Mouse (Mus musculus) forebrain, embryonic 16.5 days (tissue): ENCODE data around the gene Rorc. TPM values are rescaled to one million over a fixed set of nuclear protein-coding genes. Genes with fewer than 3 reads are reported as not detected.
A peak's percentile ranks its signal among the peaks of the same experiment; 100 is the strongest.

ENCODE experiments used
- ATAC-seq: fragments of 200-750 bp; cut with Nextera tagmentation; 2 replicates; pipeline ENCODE4 v1.8.0; 2017; ENCODE audit warnings: mild to moderate bottlenecking, moderate library complexity
- H3K27ac ChIP-seq: fragments of 300-500 bp; sonication (generic); 2 replicates; pipeline ENCODE4 v1.5.1; 2014; ENCODE audit warnings: low read length, control low read depth
- H3K27me3 ChIP-seq: fragments of 300-500 bp; sonication (generic); replicated peaks from 2 replicates; pipeline ENCODE4 v1.6.1; 2014; ENCODE audit warnings: low read length; ENCODE audit not compliant: control insufficient read depth, insufficient read depth
- H3K36me3 ChIP-seq: fragments of 300-500 bp; sonication (generic); 2 replicates; pipeline ENCODE4 v1.6.1; 2014; ENCODE audit not compliant: control insufficient read depth, insufficient read depth
- H3K4me1 ChIP-seq: fragments of 300-500 bp; sonication (generic); replicated peaks from 2 replicates; pipeline ENCODE4 v1.6.1; 2014; ENCODE audit warnings: low read length; ENCODE audit not compliant: control insufficient read depth, insufficient read depth
- H3K4me2 ChIP-seq: fragments of 300-500 bp; sonication (generic); 2 replicates; pipeline ENCODE4 v1.6.1; 2014; ENCODE audit warnings: mild to moderate bottlenecking, low read length, control low read depth
- H3K4me3 ChIP-seq: fragments of 300-500 bp; sonication (generic); replicated peaks from 2 replicates; pipeline ENCODE4 v1.5.1; 2014; ENCODE audit warnings: mild to moderate bottlenecking, low read length, control low read depth
- H3K9ac ChIP-seq: fragments of 300-500 bp; sonication (generic); replicated peaks from 2 replicates; pipeline ENCODE4 v1.6.1; 2014; ENCODE audit warnings: low read depth, low read length, control low read depth
- H3K9me3 ChIP-seq: fragments of 300-500 bp; sonication (generic); 2 replicates; pipeline ENCODE4 v1.6.1; 2016; ENCODE audit warnings: low read length; ENCODE audit not compliant: control insufficient read depth
- WGBS: fragments of 180-500 bp; shearing (Covaris S2); extraction: QIAGEN DNeasy Blood & Tissue Kit; methylation state at CpG from one replicate; pipeline ENCODE4 v1.1.7; 2014; 5-methylcytosine and 5-hydroxymethylcytosine counted together
- polyA plus RNA-seq: library from polyadenylated mRNA; unstranded; fragments of >200 nt; fragmentation: Nextera tagmentation; extraction: Ambion mirVana; gene quantifications from 2 replicates; pipeline ENCODE4 v1.2.1, GENCODE M21; 2015

Gene Rorc
- polyA plus RNA-seq, 1 experiment from 2014 or later, result 0.54 TPM

DNA sequence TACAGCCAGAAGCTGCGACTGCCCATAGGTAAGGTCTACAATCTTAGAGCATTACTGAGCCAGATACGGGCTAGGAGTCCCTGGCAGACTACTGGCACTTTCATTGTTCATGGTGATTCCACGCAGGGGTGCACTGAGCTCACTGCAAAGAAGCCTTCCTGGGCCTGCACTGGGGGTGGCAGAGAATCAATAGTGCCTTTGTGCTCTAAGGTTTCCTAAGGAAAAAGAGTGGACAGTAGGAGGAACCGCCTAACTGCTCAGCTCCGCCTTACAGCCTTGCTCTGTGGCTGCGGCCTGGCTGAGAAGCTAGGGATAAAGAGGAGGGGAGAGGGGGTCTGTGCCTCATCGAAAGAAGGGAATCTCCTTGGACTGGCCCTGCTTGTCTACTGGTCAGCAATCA lies 10.5 kb upstream of the Rorc start, which contains the start of gene C2cd4d:
Gene C2cd4d, plus strand, starts transcription at position 301 of the 400 bp plus-strand sequence.
- H3K9ac ChIP-seq, result peak within 1 kb of the TSS; percentile 87
- H3K36me3 ChIP-seq, result no peaks in the 10 kb centered on the region
- peaks cover 5% of the 10 kb centered on the region; the same call in 1 of the 2 replicates for H3K4me1 ChIP-seq
- H3K4me3 ChIP-seq, result peak within 1 kb of the TSS; percentile 60
- H3K4me2 ChIP-seq, result peak within 1 kb of the TSS; percentile 83
- 0 out of 2 replicates have a peak, but pooled peaks cover 3% of the 10 kb centered on the region for H3K27me3 ChIP-seq
- H3K9me3 ChIP-seq, result 0 out of 2 replicates have a peak, but pooled peaks cover 3% of the 10 kb centered on the region
- H3K27ac ChIP-seq, result no peak within 1 kb of the TSS
- WGBS, result 32% methylated on average over 7 of the region's 7 CpGs
- ATAC-seq, result no peak

DNA sequence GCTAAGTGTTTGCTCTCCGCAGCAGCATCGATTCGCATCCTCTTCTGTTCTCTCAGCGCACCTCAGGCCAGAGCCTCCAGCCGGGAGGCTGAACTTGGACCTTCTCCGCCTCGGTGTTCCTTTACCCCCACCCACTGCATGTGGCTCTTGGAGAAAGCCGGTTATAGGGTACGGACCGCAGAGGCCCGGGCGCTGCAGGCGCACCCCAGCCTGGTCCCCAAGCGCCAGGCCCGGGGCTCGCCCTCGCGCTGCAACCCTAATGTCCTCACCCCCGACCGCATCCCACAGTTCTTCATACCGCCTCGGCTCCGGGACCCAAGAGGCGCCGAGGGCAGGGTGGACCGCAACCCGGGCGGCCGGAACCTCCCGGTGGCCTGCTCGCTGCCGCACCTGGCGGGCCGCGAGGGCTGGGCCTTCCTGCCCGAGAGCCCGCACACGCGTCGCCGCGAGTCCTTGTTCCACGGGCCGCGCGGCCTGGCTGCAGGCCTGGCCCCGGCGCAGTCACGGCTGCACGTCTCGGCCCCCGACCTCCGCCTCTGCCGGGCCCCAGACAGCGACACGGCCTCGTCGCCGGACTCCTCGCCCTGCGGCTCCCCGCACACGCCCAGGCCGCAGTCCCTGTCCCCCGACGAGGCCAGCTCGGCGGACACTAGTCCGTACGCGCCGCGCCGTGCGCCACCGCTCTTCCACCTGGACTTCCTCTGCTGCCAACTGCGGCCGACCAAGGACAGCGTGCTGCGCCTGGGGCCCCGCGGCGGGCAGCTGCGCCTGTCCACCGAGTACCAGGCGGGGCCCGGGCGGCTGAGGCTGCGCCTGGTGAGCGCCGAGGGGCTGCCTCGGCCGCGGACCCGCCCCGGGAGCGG lies 9.1 kb upstream of the Rorc start:
- Histone ChIP-seq H3K36me3 (no peaks in the 10 kb centered on the region), H3K4me2 (peak overlapping the region; percentile 83)
- WGBS, result 6% methylated on average over 95 of the region's 97 CpGs

DNA sequence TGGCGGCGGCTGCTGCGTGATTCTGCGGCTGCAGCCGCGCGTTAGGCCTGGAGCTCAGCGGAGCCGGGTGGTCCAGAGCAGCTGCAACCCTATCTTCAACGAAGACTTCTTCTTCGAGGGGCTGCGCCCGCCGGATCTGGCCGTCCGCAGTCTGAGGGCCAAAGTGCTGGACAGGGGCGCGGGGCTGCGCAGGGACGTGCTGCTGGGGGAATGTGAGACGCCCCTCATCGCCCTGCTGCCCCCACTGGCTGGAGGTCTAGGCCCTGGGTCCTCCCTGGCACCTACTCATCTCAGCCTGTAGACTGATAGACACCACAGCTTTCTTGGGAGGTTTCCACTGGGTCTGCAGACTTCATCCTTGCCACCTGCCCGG lies 8.5 kb upstream of the Rorc start:
- 2% methylated on average over 23 of the region's 23 CpGs for WGBS
- no peak overlapping the region for H3K27ac ChIP-seq
- peak; percentile 49; the same call in 1 of the 2 replicates for ATAC-seq

More for the DNA sequence above, 9.1 kb upstream of the Rorc start:
- H3K9me3 ChIP-seq, result 0 out of 2 replicates have a peak, but pooled peaks cover 3% of the 10 kb centered on the region
- H3K4me1 ChIP-seq, result peaks cover 5% of the 10 kb centered on the region; the same call in 1 of the 2 replicates
- H3K9ac ChIP-seq, result peak overlapping the region; percentile 87
- H3K27ac ChIP-seq, result no peak overlapping the region
- H3K4me3 ChIP-seq, result peak overlapping the region; percentile 60
- 0 out of 2 replicates have a peak, but pooled peaks cover 3% of the 10 kb centered on the region for H3K27me3 ChIP-seq
- peak; percentile 74 for ATAC-seq

GRCm38 (mm10) chr3:94366761-94367160 lies 5.8 kb upstream of the Rorc start:
- 0 out of 2 replicates have a peak, but pooled peaks cover 3% of the 10 kb centered on the region for H3K9me3 ChIP-seq
- no peak overlapping the region for H3K4me3 ChIP-seq
- ATAC-seq, result peak; percentile 41
- 0 out of 2 replicates have a peak, but pooled peaks cover 3% of the 10 kb centered on the region for H3K27me3 ChIP-seq
- H3K4me1 ChIP-seq, result peaks cover 8% of the 10 kb centered on the region
- H3K27ac ChIP-seq, result no peak overlapping the region
- no peaks in the 10 kb centered on the region for H3K36me3 ChIP-seq
- no peak overlapping the region for H3K4me2 ChIP-seq
- 26% methylated on average over 3 of the region's 3 CpGs for WGBS
- no peak overlapping the region for H3K9ac ChIP-seq

More for the DNA sequence above, 8.5 kb upstream of the Rorc start:
- H3K36me3 ChIP-seq, result no peaks in the 10 kb centered on the region
- peak overlapping the region; percentile 87 for H3K9ac ChIP-seq
- 0 out of 2 replicates have a peak, but pooled peaks cover 3% of the 10 kb centered on the region for H3K27me3 ChIP-seq
- H3K9me3 ChIP-seq, result 0 out of 2 replicates have a peak, but pooled peaks cover 3% of the 10 kb centered on the region
- peak overlapping the region; percentile 83 for H3K4me2 ChIP-seq
- H3K4me1 ChIP-seq, result peaks cover 5% of the 10 kb centered on the region; the same call in 1 of the 2 replicates
- H3K4me3 ChIP-seq, result peak overlapping the region; percentile 60

DNA sequence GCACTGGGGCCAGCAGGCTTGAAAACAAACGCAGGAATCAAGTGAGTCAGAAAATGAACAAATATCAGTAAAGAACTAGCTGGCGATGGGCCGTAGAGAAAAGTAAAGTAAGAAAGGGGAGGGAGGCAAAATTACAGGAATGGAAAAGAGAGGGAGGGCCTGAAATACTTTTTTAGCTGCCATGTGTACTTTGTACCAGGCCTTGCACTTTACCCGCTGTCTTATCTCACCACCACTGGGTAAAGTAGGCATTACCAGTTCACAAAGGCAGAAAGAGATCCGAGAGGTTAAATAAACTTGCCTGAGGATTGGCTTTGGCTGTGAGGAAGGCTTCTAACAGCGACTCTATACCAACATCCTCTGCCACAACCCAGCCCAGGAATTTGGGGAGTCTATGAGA lies 5.1 kb upstream of the Rorc start:
- no peak overlapping the region for H3K4me2 ChIP-seq
- no peak overlapping the region for H3K4me3 ChIP-seq
- H3K4me1 ChIP-seq, result peaks cover 12% of the 10 kb centered on the region
- H3K27me3 ChIP-seq, result 0 out of 2 replicates have a peak, but pooled peaks cover 1% of the 10 kb centered on the region
- H3K9ac ChIP-seq, result no peak overlapping the region
- no peak overlapping the region for H3K27ac ChIP-seq
- no peaks in the 10 kb centered on the region for H3K36me3 ChIP-seq
- ATAC-seq, result no peak
- 0 out of 2 replicates have a peak, but pooled peaks cover 3% of the 10 kb centered on the region for H3K9me3 ChIP-seq
- WGBS, result 80% methylated on average over 6 of the region's 6 CpGs

DNA sequence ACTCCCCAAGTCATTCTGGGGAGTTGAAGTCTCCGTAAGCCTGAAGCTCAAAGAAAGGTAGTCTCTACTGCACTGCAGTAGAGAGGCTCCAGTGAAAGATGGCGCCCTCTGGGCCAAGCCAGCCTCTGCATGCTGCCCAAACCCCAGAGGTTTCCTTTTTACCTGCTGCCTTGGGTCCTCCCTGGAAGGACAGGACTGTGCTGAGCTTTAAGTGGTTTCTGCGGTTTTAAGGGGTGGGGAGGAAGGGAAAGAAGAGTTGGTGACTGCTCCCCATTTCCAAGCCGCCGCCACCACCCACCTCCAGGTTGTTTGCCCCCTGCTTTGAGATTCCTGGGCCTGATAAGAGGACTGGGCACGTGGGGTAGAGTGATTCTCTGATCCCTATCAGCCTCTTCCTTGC lies 4.0 kb upstream of the Rorc start:
- 70% methylated on average over 6 of the region's 6 CpGs for WGBS
- Histone ChIP-seq H3K4me2 (no peak overlapping the region), H3K27me3 (no peaks in the 10 kb centered on the region), H3K4me1 (peaks cover 16% of the 10 kb centered on the region), H3K4me3 (no peak overlapping the region), H3K9me3 (no peaks in the 10 kb centered on the region), H3K9ac (no peak overlapping the region), H3K27ac (no peak overlapping the region), H3K36me3 (no peaks in the 10 kb centered on the region)
- ATAC-seq, result no peak

DNA sequence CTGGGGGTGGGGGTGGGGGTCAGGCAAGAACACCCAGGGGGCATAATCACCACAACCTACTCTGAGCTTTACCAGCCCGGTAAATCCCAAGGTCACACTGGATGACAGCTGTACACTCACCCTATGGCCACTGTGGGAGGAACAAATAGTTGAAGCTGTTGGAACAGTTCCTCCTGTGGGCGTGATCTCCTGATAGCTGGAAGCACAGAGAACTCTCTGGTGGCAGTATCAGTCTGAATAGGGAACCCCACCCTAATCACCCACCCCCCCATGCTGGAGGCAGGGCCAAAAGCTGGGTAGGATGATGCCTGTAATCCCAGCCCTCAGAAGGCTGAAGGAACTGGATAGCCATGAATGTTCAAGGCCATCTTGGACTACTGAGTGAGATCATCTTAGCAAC lies 2.9 kb upstream of the Rorc start:
- H3K9ac ChIP-seq, result no peak overlapping the region
- whole genome bisulfite sequencing, result 83% methylated on average over 2 of the region's 2 CpGs
- H3K9me3 ChIP-seq, result no peaks in the 10 kb centered on the region
- no peaks in the 10 kb centered on the region for H3K27me3 ChIP-seq
- H3K36me3 ChIP-seq, result no peaks in the 10 kb centered on the region
- ATAC-seq, result no peak
- H3K4me2 ChIP-seq, result no peak overlapping the region
- H3K4me1 ChIP-seq, result peaks cover 19% of the 10 kb centered on the region
- no peak overlapping the region for H3K4me3 ChIP-seq
- H3K27ac ChIP-seq, result no peak overlapping the region

DNA sequence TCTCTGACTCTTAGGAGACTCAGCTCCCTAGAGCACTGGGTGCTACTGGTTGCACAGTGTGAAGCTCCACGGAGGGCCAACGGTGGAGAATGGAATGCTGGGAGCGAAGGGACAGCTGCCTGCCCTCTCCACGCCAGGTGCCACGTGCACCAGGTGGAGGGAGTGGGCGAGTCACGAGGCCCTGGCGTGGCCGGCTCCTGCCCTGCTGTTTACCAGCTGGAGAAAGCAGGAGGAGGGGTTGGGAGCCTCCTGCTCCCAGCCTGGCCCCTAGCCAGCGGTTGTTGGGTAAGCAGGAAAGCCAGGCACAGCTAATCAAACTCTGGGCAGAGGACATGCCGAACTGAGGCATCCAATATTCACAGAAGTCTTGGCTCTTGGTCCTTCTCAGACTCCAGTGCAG lies 957 bp upstream of the Rorc start:
- no peaks in the 10 kb centered on the region for H3K36me3 ChIP-seq
- 5% methylated on average over 11 of the region's 11 CpGs for WGBS
- no peak overlapping the region; the same call in 1 of the 2 replicates for H3K4me3 ChIP-seq
- peak; percentile 35 for ATAC-seq
- no peaks in the 10 kb centered on the region for H3K27me3 ChIP-seq
- H3K9me3 ChIP-seq, result no peaks in the 10 kb centered on the region
- H3K27ac ChIP-seq, result no peak overlapping the region
- peaks cover 19% of the 10 kb centered on the region for H3K4me1 ChIP-seq
- H3K9ac ChIP-seq, result 0 out of 2 replicates have a peak overlapping the region, but pooled peaks have one; percentile 5
- peak overlapping the region; percentile 42 for H3K4me2 ChIP-seq

DNA sequence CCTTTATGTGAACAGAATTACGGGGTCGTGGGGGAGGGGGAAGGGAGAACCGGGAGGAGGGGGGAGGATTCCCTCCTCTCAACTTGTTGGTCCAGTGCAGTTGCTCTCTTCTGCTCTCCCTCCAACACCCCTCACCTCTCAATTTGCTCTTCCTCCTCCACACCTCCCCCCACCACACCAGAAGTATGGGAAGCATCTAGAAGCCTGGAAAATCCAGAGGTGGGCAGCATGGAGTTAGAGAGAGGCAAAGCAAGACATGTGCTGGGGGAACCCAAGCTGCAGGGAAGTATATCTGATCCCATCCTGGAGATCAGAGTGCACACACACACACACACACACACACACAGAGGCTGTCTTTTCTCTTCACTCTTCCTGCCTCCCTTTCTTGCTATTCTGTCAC lies 556 bp upstream of the Rorc start:
- Histone ChIP-seq H3K27ac (no peak overlapping the region), H3K9ac (no peak overlapping the region), H3K4me1 (peaks cover 19% of the 10 kb centered on the region), H3K4me2 (peak overlapping the region; percentile 42), H3K9me3 (no peaks in the 10 kb centered on the region), H3K4me3 (no peak overlapping the region), H3K27me3 (no peaks in the 10 kb centered on the region), H3K36me3 (no peaks in the 10 kb centered on the region)
- no peak for ATAC-seq
- WGBS, result 0% methylated on average over 3 of the region's 3 CpGs
